Mouse (Mus musculus): Measurements from ENCODE around the gene Gm11568.
"Not testable (repeated sequence)": the region's sequence is repeated elsewhere in the genome, so short reads cannot be mapped to it uniquely, and the experiment has no call there.

Gene Gm11568

GRCm38 (mm10) chr11:99857617-99858016 is at the start of gene Gm11568:
Gm11568 (plus strand) TSS chr11:99857917.
- DNase-seq (ENCODE audit: low spot score): no peak

- DNase-seq (ENCODE audit: low spot score): not testable (repeated sequence)
Measured at GRCm38 (mm10) chr11:99809792-99810191, 47.9 kb upstream of the Gm11568 start, which contains the start of gene Krtap4-13. Krtap4-13 (minus strand) TSS chr11:99809892.

GRCm38 (mm10) chr11:99815566-99815965 is 42.2 kb upstream of the Gm11568 start, which contains the start of gene Gm11564:
Gm11564 (minus strand) TSS chr11:99815666.
- not testable (repeated sequence) for DNase-seq (ENCODE audit: low spot score)

DNA sequence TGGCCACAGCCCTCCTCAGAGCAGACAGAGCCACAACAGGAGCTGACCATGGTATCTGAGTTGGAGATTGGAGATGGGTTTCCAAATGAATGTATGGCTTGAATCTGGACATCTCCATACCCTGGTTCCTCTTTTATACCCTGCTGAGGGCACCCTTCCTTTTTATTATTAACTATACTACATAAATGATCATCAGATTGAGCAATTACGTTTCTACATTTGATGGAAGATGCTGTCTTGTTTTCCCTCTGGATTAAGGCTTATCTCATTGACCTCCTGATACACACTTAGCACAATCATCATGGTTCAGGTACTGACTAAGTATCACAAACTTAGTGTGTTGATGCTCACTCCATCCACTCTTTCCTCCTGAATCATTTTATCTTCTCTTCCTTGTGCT is 19.8 kb upstream of the Gm11568 start, which contains the start of gene 2300003K06Rik:
Gene 2300003K06Rik (minus strand): TSS at position 101 of the 400 bp plus-strand sequence.
- no peak for DNase-seq (ENCODE audit: low spot score)

- DNase-seq (ENCODE audit: low spot score): no peak
Measured at GRCm38 (mm10) chr11:99842185-99842584, 15.5 kb upstream of the Gm11568 start.

DNA sequence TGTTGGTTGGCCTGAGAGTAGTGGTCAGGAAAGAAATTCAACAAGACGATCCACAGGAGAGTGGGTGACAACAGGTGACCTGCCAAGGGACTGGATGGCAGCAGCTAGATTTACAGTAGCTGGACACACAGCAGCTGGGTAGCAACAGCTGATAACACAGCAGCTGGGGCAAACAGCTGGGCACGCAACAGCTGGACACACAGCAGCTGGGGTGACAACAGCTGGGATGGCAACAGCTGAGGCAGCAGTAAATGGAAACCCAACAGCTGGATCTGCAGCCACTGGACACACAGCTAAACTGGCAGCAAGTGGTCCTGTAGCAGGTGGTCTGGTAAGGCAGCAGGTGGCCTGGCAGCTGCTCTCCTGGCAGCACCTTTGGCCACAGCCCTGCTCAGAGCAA is 11.0 kb upstream of the Gm11568 start:
- DNase-seq (ENCODE audit: low spot score): no peak

DNA sequence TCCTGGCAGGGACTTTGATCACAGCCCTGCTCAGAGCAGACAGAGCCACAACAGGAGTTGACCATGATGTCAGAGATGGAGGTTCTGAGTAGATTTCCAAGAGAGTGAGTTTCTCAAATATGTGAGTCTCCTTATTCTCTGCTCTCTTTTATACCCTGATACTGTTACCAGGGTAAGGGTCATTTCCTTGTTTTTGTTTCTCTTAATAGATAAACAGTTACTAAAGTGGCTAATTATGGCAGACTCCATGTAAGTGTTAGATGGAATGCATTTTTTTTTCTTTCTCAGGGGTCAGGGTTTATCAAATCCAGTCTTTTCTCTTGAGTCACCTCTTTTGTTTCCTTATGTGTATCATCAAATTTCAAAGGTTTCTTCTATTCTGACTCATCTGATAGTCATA is 6.2 kb upstream of the Gm11568 start, which contains the start of gene Krtap4-16:
Gene Krtap4-16 (minus strand): TSS at position 101 of the 400 bp plus-strand sequence.
- DNase-seq (ENCODE audit: low spot score): no peak

GRCm38 (mm10) chr11:99854121-99854520 is 3.6 kb upstream of the Gm11568 start:
- no peak for DNase-seq (ENCODE audit: low spot score)

DNA sequence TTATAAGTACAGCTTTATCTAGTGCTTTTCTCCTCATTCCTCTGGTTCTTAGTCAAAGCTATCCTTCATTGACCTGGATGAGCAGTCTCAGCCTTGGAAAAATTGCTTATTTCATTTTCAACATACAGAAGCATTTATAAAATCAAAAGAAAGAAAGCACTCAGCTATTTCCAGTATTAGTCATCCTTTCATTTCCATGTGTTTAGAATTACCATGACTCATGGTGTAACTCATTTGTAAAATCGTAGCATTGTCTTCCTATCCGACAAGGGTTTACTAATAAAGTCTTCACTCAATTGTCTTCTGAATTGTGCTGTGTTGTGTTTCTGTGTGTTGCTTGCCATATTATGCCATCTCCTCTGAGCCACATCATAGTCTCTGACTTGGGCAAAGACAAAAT is 1.0 kb downstream of the Gm11568 start:
- no peak for DNase-seq (ENCODE audit: low spot score)

- not testable (repeated sequence) for DNase-seq (ENCODE audit: low spot score)
Measured at GRCm38 (mm10) chr11:99864176-99864575, 6.5 kb downstream of the Gm11568 start, which contains the start of gene Gm11559. Gm11559 (plus strand) TSS chr11:99864476.

GRCm38 (mm10) chr11:99873089-99873488 is 15.4 kb downstream of the Gm11568 start, which contains the start of gene Krtap9-1:
Krtap9-1 (plus strand) TSS chr11:99873389.
- DNase-seq (ENCODE audit: low spot score): not testable (repeated sequence)

GRCm38 (mm10) chr11:99878887-99879286 is 21.2 kb downstream of the Gm11568 start, which contains the start of gene Gm11567:
Gm11567 (plus strand) TSS chr11:99879187.
- not testable (repeated sequence) for DNase-seq (ENCODE audit: low spot score)

DNA sequence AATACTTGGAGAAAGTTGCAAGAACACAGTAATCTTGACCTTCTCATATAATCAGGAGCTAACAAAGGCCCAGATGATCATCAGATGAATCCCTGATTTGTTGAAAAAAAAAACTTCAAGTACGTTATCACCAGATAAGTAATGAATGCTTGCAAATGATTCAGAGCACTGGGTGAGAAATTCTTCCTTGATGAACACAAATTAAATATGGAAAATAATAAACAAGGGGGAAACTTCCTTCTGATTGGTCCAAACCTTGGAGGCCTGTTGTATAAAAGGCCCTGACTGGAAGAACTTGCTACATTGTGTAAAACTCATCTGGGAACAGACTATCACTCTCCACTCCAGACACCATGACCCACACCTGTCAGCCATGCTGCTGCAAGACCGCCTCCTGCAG is 49.9 kb downstream of the Gm11568 start, which contains the start of gene Krtap31-1:
Gene Krtap31-1 (plus strand): TSS at position 301 of the 400 bp plus-strand sequence.
- no peak for DNase-seq (ENCODE audit: low spot score)

All from testis, postnatal 10 days (tissue).